Mouse (Mus musculus): ENCODE results near the gene Car4.

GRCm38 (mm10) chr11:84948526-84948925 is 9.1 kb upstream of the Car4 start:
- TF ChIP-seq FLI1 (IDR thresholded peaks at IDR 0.05; ENCODE audit: low read length): no peak
- TF ChIP-seq GATA1 (IDR thresholded peaks at IDR 0.05; ENCODE audit: borderline replicate concordance, low read length): no peak
